Mouse (Mus musculus) stomach, postnatal 0 days (tissue): ENCODE data around the gene Sec24c.

ENCODE experiments used
- CTCF ChIP-seq: IDR thresholded peaks from 2 replicates; pipeline ENCODE4 v1.5.1; 2016; ENCODE audit warnings: antibody characterized with exemption, low read depth, mild to moderate bottlenecking, moderate library complexity
- EP300 ChIP-seq: optimal IDR thresholded peaks from 2 replicates; pipeline ENCODE3; 2016; ENCODE audit warnings: antibody characterized with exemption

GRCm38 (mm10) chr14:20694185-20694883, 20.2 kb downstream of the Sec24c start:
- no peak for TF ChIP-seq CTCF
- no peak for TF ChIP-seq EP300
